In genomic region chr5:105731173-105731626, GRCm38 (mm10) we compare ENCODE assay signal across 1 mouse cellular context.
TF ChIP-seq lines count a peak whose summit lies in the region.

No protein-coding gene starts in this region.

TF ChIP-seq in MEL, 35 proteins besides CTCF, POLR2A, EP300 and RAD21 (continued from another document):
- peak; percentile 61; the same call in 1 of the 2 replicates for TF ChIP-seq ETS1 (IDR thresholded peaks at IDR 0.05; ENCODE audit: low read depth, low read length)
- TF ChIP-seq MYB (IDR thresholded peaks at IDR 0.05; ENCODE audit: low read depth, low read length): no peak
- no peak for TF ChIP-seq USF2 (IDR thresholded peaks at IDR 0.05; ENCODE audit: borderline replicate concordance in 1 of 2, insufficient read depth in 1 of 2, low read depth in 1 of 2, low read length in 2 of 2)
- TF ChIP-seq TCF12 (IDR thresholded peaks at IDR 0.05; ENCODE audit: low read depth, low read length): peak; percentile 11; the same call in 1 of the 2 replicates
- TF ChIP-seq JUND (IDR thresholded peaks at IDR 0.05; ENCODE audit: low read depth, low read length): no peak
- no peak for TF ChIP-seq ZKSCAN1 (IDR thresholded peaks at IDR 0.05; ENCODE audit: low read depth, low read length)
- no peak for TF ChIP-seq NRF1 (IDR thresholded peaks at IDR 0.05; ENCODE audit: insufficient read depth, low read depth, low read length, poor library complexity, severe bottlenecking)
